Mouse (Mus musculus) megakaryocyte, embryonic 14.5 days (primary cell): ENCODE results near the gene Sspo. TPM values are rescaled to one million over a fixed set of nuclear protein-coding genes. Genes with fewer than 3 reads are reported as not detected.

Experiments
- H3K27me3 ChIP-seq: replicated peaks from 2 replicates; pipeline ENCODE3; 2012; ENCODE audit warnings: inconsistent platforms
- H3K36me3 ChIP-seq: replicated peaks from 2 replicates; pipeline ENCODE3; 2012; ENCODE audit warnings: low read length, inconsistent platforms, mixed read lengths
- H3K4me1 ChIP-seq: 2 replicates; pipeline ENCODE4 v1.6.1; 2012; ENCODE audit warnings: inconsistent platforms
- H3K4me3 ChIP-seq: replicated peaks from 2 replicates; pipeline ENCODE3; 2012; ENCODE audit warnings: moderate library complexity, mild to moderate bottlenecking, inconsistent platforms
- H3K9me3 ChIP-seq: 2 replicates; pipeline ENCODE4 v1.6.1; 2012; ENCODE audit warnings: inconsistent platforms
- FLI1 ChIP-seq: IDR thresholded peaks from 2 replicates; pipeline ENCODE4 v1.6.1; 2012; ENCODE audit warnings: low read length, inconsistent platforms, mixed read lengths
- GATA1 ChIP-seq: IDR thresholded peaks from 3 replicates; pipeline ENCODE4 v1.6.1; 2012; ENCODE audit warnings: mixed read lengths, low read length, inconsistent platforms, borderline replicate concordance
- polyA plus RNA-seq: library from polyadenylated mRNA; stranded (reverse); fragments of >175 nt; gene quantifications from 2 replicates; pipeline ENCODE4 v1.2.3, GENCODE M21; 2012; ENCODE audit warnings: low replicate concordance; ENCODE audit not compliant: insufficient read depth

Sspo gene
- polyA plus RNA-seq, 1 experiment, result not detected

DNA sequence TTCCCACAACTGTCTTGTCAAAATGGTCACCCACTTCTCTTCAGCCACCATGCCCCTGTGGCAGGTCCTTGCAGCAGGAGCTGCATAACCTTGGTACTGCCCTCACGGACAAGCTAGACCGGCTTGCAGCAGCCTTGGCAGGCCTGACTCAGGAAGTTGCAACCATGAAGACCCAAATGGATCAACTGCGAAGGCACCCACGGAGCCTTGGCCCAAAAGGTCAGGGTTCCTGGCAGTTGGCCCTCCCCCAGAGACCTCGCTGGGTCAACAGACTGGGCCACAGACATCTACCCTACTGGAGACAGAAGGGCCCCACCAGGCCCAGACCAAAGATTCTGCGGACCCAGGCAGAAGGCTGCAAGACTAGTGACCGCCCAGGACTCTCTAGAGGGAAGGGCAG lies 32.4 kb upstream of the Sspo start:
- Histone ChIP-seq H3K4me1 (peaks cover 14% of the 10 kb centered on the region), H3K27me3 (peaks cover 46% of the 10 kb centered on the region), H3K36me3 (no peaks in the 10 kb centered on the region), H3K9me3 (no peaks in the 10 kb centered on the region), H3K4me3 (no peak overlapping the region)
- TF ChIP-seq GATA1 (no peak), FLI1 (no peak)

GRCm38 (mm10) chr6:48416486-48416885 lies 31.5 kb upstream of the Sspo start:
- Histone ChIP-seq H3K4me1 (peaks cover 21% of the 10 kb centered on the region), H3K27me3 (peaks cover 47% of the 10 kb centered on the region), H3K4me3 (no peak overlapping the region), H3K36me3 (no peaks in the 10 kb centered on the region), H3K9me3 (no peaks in the 10 kb centered on the region)
- TF ChIP-seq FLI1 (no peak), GATA1 (no peak)

DNA sequence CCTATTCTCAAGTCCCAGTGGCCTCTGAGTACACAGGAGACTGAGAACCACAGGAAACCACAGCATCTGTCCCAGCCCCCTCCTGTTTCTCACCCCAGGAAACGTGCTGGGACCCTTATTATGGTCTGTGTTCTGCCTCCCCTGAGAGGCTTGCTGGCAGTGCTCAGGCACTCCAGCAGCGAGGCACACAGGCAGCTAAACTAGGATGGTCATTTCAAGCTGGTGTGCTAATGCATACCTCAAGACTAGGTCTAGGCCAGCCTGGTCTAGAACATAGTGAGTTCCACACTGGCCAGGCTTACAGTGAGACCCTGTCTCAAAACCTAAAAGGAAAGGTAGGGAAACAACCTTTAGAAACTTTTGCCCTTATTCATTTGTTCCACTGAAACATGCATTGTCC lies 27.4 kb upstream of the Sspo start:
- H3K27me3 ChIP-seq, result peaks cover 43% of the 10 kb centered on the region
- H3K9me3 ChIP-seq, result no peaks in the 10 kb centered on the region
- H3K36me3 ChIP-seq, result no peaks in the 10 kb centered on the region
- H3K4me1 ChIP-seq, result peaks cover 21% of the 10 kb centered on the region
- peak overlapping the region; percentile 48 for H3K4me3 ChIP-seq
- no peak for TF ChIP-seq FLI1
- no peak for TF ChIP-seq GATA1

DNA sequence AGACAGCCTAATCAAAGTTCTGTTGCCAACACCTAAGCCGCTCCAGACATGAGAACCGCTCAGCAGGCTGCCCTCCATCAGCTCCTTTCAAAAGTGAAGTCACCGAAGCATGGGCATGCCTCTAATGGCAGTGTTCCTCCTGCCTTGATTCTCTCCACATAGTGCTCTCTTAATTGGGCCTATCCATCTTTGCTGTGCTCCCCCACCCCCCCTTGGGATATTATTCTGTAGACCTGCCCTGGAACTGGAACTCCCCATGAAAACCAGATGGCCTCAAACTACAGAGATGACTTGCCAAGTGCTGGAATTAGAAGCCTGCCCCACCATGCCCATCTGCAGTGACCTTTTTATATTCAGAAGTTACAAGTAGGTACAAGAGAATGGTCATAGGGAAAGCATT lies 24.7 kb upstream of the Sspo start:
- H3K9me3 ChIP-seq, result no peaks in the 10 kb centered on the region
- peaks cover 37% of the 10 kb centered on the region for H3K27me3 ChIP-seq
- H3K4me1 ChIP-seq, result peaks cover 21% of the 10 kb centered on the region
- H3K36me3 ChIP-seq, result no peaks in the 10 kb centered on the region
- no peak overlapping the region for H3K4me3 ChIP-seq
- TF ChIP-seq GATA1 (no peak), FLI1 (no peak)

- no peaks in the 10 kb centered on the region for H3K36me3 ChIP-seq
- H3K4me3 ChIP-seq, result no peak overlapping the region
- H3K4me1 ChIP-seq, result peaks cover 16% of the 10 kb centered on the region
- H3K27me3 ChIP-seq, result peaks cover 31% of the 10 kb centered on the region
- H3K9me3 ChIP-seq, result no peaks in the 10 kb centered on the region
- TF ChIP-seq FLI1, result no peak
- no peak for TF ChIP-seq GATA1
Measured at GRCm38 (mm10) chr6:48424074-48424473, 24.0 kb upstream of the Sspo start.

GRCm38 (mm10) chr6:48426956-48427355 lies 21.1 kb upstream of the Sspo start:
- Histone ChIP-seq H3K4me3 (no peak overlapping the region), H3K27me3 (peaks cover 33% of the 10 kb centered on the region), H3K9me3 (no peaks in the 10 kb centered on the region), H3K36me3 (no peaks in the 10 kb centered on the region), H3K4me1 (no peaks in the 10 kb centered on the region)
- no peak for TF ChIP-seq FLI1
- TF ChIP-seq GATA1, result no peak

GRCm38 (mm10) chr6:48428769-48429557 lies 19.1 kb upstream of the Sspo start:
- no peak for TF ChIP-seq FLI1
- no peak for TF ChIP-seq GATA1
- Histone ChIP-seq H3K36me3 (no peaks in the 10 kb centered on the region), H3K27me3 (peaks cover 29% of the 10 kb centered on the region), H3K9me3 (no peaks in the 10 kb centered on the region), H3K4me3 (no peak overlapping the region), H3K4me1 (no peaks in the 10 kb centered on the region)

DNA sequence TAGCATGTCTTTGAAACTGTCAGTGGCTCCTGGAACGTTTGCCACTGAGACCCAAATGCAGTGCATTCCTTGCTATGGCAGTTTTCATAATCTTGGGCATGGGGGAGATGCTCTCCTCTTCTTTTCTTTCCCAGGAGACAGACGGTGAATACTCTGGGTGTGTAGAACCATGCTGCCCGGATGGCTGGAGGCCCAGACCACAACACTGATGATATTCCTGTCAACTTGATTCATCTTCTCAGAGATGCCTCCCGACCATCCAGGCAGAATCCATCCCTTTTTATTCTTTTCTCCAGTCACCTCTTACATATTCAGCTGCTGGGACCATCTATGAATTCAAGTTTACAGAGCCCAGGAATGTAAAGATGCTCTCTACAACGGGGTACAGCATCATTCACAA lies 17.3 kb upstream of the Sspo start:
- Histone ChIP-seq H3K27me3 (peaks cover 30% of the 10 kb centered on the region), H3K36me3 (no peaks in the 10 kb centered on the region), H3K4me3 (no peak overlapping the region), H3K4me1 (no peaks in the 10 kb centered on the region), H3K9me3 (no peaks in the 10 kb centered on the region)
- TF ChIP-seq GATA1 (no peak), FLI1 (no peak)

DNA sequence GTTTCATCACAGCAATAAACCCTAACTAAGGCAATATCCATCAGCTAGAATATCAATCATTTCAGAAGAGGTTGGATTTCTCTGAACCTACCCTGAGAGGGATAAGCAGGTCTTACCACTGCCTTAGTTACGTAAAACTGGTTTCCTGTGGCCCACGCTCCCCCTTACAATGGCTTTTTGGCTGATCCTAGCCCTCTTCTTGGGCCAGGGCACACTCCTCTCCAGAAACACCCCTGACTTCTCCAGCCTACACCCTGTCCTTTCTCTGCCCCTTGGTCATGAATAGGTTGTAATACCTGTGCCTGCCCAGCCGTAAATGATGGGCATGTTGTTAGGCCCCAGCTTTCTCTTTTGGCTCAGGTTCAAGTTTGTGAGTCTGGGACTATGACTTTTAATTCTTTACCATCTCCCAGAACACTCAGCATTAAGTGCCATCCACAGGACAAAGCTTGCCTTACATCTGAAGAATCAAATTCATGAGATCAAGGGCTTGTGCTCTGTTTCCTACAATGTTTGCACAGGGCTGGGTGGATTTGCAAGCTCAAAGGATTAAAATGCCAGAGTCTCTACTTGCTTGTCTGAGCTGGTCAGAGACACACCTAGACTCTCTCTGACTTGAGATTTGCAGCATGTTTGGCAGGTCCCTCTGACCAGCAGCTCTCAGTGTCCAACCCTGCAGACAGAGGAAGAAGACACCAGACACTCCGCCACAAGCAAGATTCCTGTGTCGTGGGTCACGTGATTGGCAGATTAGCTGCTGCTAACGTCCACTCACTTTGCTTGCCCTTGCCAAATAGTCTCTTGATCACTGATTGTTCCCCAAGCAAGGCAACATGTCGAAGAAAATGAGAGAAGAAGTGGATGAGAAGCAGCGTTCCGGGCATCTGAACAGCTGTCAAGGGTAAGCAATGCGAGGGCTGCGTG lies 14.9 kb upstream of the Sspo start:
- H3K9me3 ChIP-seq, result peaks cover 5% of the 10 kb centered on the region
- H3K4me1 ChIP-seq, result no peaks in the 10 kb centered on the region
- H3K36me3 ChIP-seq, result peaks cover 4% of the 10 kb centered on the region
- H3K27me3 ChIP-seq, result peaks cover 28% of the 10 kb centered on the region
- TF ChIP-seq FLI1, result no peak
- TF ChIP-seq GATA1, result no peak
- no peak overlapping the region for H3K4me3 ChIP-seq

DNA sequence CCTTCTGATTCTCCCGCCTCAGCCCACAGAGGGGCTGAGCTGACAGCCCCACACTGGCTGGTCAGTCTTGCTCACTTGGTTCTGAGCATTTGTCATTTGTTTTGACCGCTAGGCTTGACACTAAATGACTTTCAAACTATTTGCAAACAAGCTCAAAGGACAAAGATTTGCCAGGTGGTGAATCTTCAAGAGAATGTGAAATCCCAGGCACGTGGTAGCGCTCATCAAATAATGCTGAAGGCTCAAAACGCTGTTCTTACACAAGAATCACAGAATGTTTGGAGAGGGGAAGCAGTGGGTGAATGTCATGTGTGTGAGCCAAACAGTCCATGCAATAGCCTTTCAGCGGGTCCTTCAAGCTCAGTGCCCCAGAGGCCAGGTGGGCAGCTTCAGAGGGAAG lies 13.4 kb upstream of the Sspo start:
- no peak overlapping the region for H3K4me3 ChIP-seq
- H3K9me3 ChIP-seq, result peaks cover 18% of the 10 kb centered on the region
- TF ChIP-seq GATA1 (no peak), FLI1 (no peak)
- no peaks in the 10 kb centered on the region for H3K4me1 ChIP-seq
- peaks cover 27% of the 10 kb centered on the region for H3K27me3 ChIP-seq
- peaks cover 14% of the 10 kb centered on the region for H3K36me3 ChIP-seq
